Mouse (Mus musculus) left cerebral cortex, adult 11 months (tissue): ENCODE results near the gene Slc4a10.
"Not testable (repeated sequence)": the region's sequence is repeated elsewhere in the genome, so short reads cannot be mapped to it uniquely, and the experiment has no call there.

Source experiments
- DNase-seq: peaks from one replicate; pipeline ENCODE4 v3.0.0; 2022; ENCODE audit warnings: low spot score

Slc4a10 gene

DNA sequence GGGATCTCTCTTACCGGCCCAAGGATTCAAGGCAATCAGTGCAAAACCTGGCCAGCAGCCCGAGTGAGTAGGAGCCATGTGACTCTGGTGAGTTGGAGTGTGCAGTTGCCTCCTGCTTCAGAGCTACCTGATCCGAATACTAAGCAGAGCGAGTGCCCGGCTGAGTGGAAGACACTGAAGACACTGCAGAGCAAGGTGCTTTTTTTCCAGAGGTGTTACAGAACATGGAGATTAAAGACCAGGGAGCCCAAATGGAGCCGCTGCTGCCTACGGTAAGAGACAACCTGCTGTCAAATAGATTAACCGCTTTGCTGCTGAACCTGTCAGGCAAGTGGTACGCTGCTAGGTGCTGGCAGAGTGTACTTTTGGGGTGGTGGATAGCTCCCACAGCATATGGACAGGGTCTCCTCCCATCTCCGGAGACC lies at the start of gene Slc4a10:
Slc4a10 (plus strand) TSS at position 42 of the 425 bp plus-strand sequence.
- peak; percentile 50 for DNase-seq

DNA sequence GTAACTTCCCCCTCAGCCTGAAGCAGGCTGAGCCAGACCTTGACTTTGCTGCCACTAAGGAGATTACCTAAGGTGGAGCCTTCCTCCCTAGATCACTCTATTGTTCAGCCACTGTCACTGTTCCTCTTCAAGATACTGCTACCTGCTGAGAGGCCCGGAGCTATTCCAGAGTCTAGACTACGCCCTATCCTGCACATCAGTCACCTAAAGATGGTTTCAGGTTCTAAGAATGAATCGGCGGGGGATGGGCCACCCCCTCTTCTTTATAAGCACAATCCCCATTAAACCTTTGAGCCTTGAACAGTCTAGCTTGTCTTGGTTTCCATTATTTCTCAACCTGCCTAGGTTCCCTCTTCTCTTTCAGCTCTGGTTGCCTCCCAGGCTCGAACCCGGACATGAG lies 45.0 kb upstream of the Slc4a10 start:
- not testable (repeated sequence) for DNase-seq

DNA sequence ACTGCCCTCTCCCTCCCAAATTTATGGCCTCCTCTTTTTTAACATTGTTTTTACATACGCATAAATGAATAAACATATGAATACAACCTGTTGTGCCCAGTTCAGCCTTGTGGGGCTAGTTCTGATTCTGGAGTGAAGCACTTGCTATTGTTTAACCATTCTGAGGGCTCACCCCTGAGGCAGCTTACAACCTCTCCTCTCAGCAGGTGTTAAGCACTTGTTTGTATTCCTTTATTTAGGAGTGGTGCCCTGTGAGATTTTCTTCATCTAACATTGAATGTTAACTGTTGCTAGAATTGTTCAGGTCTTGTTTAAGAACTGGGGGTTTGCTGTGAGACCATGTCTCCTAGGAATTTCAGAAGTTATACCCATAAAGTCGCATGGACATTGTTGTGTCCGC lies 28.1 kb upstream of the Slc4a10 start:
- no peak for DNase-seq

GRCm38 (mm10) chr2:62046861-62047503 lies 720 bp downstream of the Slc4a10 start:
- DNase-seq: peak; percentile 22

- peak; percentile 68 for DNase-seq
Measured at GRCm38 (mm10) chr2:62047504-62048005, 1.3 kb downstream of the Slc4a10 start.

DNA sequence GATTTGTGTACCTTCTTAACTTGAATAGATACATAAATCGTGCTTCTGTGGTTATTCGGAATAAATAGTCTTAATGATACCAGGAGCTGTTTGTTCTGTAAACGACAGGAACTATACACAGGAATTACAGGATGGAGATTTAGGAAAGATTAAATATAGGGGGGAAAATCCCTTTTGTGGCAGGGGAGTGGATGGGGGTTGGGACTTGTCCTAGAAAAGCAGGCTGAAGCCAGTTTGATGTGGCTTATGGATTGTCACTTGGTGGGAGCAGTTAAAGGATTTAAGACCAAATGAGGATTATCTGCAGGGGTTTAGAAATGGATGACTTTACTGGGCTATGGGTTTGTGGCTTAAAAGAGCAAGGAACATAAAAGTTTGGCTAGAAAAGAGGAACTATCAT lies 1.9 kb downstream of the Slc4a10 start:
- DNase-seq: no peak

DNA sequence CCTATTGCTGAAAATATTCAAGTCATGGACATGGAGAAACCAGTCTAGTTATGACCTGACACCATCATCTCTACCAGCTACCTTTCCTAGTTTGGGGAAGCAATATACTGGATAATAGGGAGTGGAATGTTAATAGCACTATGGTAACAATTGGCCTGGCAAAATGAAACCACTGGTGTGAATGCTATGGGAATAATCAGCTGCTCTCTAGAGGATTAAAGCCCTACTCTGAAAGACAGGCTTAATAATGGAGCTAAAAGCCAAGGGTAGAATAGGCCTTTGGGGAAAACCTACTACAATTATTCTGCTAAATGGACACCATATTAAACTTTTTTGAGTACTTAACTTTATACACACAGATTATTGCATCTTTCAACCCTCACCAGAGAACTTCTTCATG lies 30.2 kb downstream of the Slc4a10 start:
- no peak for DNase-seq

DNA sequence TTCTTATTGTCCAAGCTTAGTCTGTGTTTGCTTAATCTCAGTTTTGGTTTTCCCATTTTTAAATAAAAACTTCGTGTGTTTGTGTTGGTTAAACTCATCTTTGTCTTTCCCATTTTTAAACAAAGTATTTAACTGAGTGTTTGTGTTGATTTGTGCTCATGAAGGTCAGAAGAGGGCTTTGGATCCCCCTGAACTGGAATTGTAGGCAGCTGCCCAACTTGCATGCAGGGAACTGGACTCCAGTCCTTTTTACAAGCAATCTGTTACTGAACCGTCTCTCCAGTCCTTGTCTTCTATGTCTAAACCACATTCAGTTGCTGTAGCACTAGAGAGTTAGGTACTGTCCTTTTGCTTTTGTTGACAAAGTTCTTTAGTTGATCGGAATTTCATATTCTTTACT lies 41.3 kb downstream of the Slc4a10 start:
- DNase-seq: no peak

DNA sequence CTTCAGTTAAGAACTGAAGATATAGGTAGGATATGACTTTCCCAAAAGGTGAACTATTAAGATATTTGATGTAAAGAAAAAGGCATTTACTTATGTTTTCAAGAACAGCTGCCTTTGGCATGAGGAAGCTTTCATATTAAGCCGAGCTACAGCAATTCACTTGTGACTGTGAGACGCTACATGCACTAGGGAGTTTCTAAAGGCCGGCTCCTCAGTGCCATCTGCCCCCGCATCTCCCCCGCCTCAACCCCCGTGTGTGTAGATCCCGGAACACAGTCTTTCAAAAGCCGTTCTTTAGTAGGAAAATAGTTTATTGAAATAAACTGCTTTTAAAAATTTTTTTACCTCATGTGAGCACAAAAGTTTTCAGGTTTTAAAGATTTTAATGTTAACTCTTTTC lies 42.5 kb downstream of the Slc4a10 start:
- DNase-seq: no peak

DNA sequence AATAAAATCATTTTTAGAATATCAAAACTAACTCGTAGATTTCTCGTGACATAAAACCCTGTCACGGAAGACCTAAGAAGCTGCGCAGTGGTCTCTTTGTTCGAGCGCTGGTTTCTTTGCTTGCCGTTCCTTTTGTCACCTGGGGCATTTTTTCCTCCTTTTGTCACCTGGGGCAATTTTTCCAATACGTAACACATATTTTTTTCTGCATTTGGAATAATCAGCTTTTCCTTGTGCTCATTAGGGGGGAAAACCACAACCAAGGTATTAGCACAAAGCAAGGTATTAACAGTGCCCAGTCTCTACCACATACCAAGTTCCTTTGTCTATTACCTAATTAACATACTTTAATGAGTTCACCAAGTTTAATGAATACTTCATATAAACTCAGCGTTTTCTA lies 42.9 kb downstream of the Slc4a10 start:
- no peak for DNase-seq

DNA sequence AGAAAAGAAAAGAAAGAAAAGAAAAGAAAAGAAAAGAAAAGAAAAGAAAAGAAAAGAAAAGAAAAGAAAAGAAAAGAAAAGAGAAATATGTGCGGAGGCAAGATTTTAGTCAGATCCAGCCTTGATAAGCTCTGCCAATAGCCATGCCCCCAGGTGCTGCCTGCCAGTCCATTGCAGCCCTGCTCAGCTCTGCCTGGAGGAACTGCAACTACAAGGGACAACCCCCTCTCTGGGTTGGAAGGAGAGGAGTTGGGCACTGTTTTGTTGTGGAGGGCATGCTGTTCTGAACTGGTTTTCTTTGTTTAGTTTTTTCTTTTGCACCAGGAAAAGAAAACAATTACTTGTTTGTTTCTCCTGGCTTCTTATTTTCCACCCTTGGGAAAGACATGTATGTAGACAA lies 54.3 kb downstream of the Slc4a10 start:
- no peak for DNase-seq

- DNase-seq: no peak
Measured at GRCm38 (mm10) chr2:62115346-62115745, 69.1 kb downstream of the Slc4a10 start.

DNA sequence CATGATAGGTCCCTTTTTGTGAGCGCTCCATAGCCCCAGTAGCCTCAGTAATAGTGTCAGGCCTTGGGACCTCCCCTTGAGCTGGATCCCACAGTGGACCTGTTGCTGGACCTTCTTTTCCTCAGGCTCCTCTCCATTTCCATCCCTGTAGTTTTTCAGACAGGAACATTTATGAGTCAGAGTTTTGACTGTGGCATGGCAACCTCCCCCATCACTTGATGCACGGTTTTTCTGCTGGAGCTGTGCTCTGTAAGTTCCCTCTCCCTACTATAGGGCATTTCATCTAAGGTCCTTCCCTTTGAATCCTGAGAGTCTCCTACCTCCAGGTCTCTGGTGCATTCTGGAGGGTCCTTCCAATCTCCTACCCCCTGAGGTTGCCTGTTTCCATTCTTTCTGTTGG lies 83.7 kb downstream of the Slc4a10 start:
- DNase-seq: no peak

- no peak for DNase-seq
Measured at GRCm38 (mm10) chr2:62134911-62135310, 88.6 kb downstream of the Slc4a10 start.

DNA sequence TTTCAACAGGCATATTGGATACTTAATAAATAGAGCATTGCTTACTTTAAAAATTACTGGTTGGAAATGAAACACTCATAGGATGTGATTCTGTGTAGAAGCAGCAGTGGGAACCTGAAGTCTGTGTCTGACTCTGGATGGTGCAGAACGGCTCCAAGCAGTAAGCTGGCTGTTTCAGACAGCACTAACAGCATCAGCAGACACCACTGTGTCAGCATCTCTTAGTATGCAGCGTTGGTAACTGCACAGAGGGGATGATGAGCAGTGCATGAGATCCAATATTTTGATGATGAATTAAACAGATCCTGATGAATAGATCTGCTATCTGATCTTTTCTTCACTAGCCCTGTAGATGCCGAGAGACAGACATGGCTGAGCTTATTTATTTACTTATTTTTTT lies 101.4 kb downstream of the Slc4a10 start:
- peak; percentile 27 for DNase-seq

GRCm38 (mm10) chr2:62149421-62149820 lies 103.2 kb downstream of the Slc4a10 start:
- DNase-seq: no peak

DNA sequence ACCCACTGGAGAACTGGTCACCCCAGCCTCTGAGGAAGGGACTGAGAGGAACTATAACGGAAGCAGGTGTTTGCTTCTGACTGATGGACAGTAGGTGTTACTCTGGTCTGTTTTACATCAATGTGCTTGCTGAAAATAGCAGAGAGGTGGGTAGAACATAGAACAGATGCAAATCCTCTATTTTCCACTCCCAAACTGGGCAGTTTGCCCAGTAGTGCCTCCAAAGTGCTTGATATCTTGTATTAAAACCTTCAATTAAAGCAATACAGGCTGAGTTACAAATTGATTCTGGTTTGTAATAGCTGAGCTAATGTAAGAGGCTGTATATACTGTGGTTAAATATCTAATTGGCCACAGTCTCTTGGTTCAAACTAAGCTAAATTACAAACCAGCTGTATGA lies 104.6 kb downstream of the Slc4a10 start:
- DNase-seq: no peak

DNA sequence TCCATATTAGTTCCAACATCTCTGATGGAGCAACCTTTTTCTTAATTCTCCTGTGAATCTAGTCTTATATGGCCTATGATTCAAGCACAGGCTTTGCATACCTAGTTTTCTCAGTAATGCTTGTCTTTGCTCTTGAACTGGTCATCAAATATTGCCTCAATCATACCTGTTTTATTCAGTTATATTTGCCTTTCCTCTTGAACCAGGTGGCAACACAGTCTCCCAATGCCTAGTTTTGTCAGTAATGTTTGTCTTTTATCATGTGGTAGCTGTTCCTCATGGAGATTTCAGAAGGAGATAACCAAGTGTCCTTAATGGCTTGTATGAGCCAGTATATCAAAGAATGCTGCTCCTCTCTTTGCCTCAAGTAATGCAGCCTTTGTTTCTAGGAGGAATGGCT lies 163.8 kb downstream of the Slc4a10 start:
- no peak for DNase-seq

DNA sequence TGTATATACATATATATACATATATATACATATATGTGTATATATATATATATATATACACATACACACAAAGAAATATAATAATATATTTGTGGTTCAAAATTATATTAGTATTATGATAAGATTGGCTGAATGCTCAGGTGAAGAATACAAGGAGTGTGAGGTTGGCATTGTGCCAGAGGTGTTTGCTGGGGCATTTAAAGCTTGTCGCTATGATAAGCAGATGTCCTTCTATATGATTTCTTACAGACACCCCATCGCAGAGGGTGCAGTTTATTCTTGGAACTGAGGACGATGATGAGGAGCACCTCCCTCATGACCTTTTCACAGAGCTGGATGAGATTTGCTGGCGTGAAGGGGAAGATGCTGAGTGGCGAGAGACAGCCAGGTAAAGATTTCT lies 164.8 kb downstream of the Slc4a10 start:
- no peak for DNase-seq

DNA sequence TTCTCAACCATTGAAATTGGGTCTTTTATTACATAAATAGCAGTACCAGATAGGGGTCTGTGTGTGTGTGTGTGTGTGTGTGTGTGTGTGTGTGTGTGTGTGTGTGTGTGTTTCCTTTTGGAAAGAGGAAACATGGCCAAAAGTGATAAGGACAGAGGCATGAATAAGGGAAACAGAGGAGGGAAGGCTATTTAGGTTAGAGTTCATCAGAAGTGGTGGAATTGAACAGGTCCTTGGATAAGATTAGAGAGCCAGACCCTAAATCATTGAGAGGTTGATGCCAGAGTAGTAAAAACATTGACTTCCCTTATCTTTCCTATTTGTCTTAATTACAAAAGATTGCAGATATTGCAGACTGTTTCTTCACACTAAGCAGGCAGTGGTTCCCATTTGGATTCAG lies 181.3 kb downstream of the Slc4a10 start:
- no peak for DNase-seq

DNA sequence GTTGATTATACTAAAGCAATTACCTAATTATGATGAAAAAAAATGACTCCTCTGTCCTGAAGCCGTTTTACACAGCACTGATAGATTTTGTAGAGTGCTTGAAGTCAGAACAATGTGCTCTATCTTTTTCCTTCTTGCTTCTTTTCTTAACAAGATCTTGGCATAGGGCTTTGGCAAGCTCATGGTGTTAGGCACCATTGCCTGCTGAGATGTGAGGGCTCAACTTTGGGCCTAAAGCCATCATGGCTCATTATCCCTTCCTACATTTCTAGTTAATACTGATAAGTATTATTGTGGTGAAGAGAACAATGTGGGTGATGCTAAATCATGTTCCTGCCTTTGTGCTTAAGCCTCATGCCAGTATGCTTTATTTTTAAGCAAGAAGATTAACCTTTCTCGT lies 185.0 kb downstream of the Slc4a10 start:
- no peak for DNase-seq

DNA sequence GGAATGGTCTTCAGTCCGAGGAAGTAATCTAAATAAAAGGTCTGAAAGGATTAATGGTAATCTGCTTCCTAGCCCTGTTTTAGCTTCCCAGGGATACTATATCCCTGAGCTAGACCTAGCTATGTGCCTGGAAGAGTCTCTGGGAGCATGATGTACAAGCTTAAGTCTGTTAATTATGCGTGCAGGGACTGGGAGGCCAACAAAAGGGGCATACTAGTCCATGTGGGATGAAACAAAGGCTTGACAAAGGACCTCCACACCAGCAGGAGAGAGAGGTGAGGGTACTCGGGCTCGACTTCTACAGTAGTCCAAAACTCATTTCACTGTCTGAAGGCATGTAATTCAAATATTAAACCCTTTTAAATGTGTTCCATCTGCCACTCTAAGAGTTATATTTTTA lies 197.9 kb downstream of the Slc4a10 start:
- DNase-seq: no peak

DNA sequence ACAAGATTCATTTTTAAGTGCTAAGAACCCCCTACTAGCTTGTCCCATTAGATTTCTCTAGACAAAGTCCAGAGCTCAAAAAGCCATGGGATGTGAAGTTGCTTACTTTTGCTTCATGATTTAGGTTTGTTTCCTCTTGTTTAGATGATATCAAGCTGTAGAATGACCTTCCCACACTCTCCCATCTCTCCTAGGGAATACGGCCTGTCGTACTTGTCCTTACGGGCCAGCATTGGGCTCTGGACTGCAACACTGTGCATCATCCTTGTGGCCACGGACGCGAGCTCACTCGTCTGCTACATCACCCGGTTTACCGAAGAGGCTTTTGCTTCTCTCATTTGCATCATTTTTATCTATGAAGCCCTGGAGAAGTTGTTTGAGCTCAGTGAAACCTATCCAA lies 222.2 kb downstream of the Slc4a10 start:
- DNase-seq: no peak

DNA sequence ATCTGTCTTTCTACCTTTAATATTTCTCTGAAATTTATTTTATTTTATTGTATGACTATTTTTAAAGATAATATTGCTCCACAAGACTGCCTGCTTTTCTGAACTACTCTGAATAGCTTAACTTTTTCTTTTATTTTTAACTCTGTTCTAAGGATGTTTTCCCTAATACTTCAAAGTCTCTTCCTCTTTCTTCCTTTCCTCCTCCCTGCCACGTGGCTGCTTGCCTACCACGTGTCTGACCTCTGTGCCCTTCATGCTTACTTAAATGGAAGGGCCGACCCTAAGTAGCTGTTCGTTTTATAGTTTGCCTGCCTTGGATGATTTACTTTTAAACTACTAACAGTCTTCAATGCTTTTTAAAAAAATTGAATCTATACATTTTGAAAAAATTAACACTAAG lies 225.6 kb downstream of the Slc4a10 start:
- no peak for DNase-seq
